Mouse (Mus musculus) left cerebral cortex, adult 2 months (tissue): ENCODE data around the gene Cdc42se2. TPM values are rescaled to one million over a fixed set of nuclear protein-coding genes. Genes with fewer than 3 reads are reported as not detected.

ENCODE experiments used
- DNase-seq, 2 experiments: peaks; one replicate each; pipeline ENCODE4 v3.0.0; 2021 to 2022; ENCODE audit warnings: low spot score in 2 of 2, mixed read lengths in 1 of 2; ENCODE audit errors: extremely low spot score in 1 of 2
- H3K27ac ChIP-seq: fragments of 200-600 bp; 2 replicates; pipeline ENCODE4 v1.8.1; 2022
- H3K4me3 ChIP-seq: fragments of 200-600 bp; 2 replicates; pipeline ENCODE4 v1.8.1; 2022
- CTCF ChIP-seq: fragments of 200-600 bp; IDR thresholded peaks from 2 replicates; pipeline ENCODE4 v1.8.1; 2022; ENCODE audit warnings: antibody characterized with exemption, mild to moderate bottlenecking, moderate library complexity
- intact Hi-C: fragments of 180-260 bp; cut with DNase I; formaldehyde crosslinking; loops from one replicate; pipeline ENCODE4 v1.15.1; 2025
- long read RNA-seq, 2 experiments: library from polyadenylated mRNA; stranded (forward); transcript quantifications; one replicate each; pipeline ENCODE4 v2.0.0; 2021; ENCODE audit warnings: borderline mapping rate in 2 of 2
- total RNA-seq, 2 experiments: library from RNA; stranded (reverse); gene quantifications; 2 replicates each; pipeline ENCODE4 v1.2.3; 2021

The Cdc42se2 gene
- total RNA-seq: 100 to 1,000 TPM; 122 to 126 TPM
- long read RNA-seq, experiment 1, transcript Cdc42se2-201 (6 exons, 3,069 nt): major isoform, 266 of 331 reads
- long read RNA-seq, experiment 1, partial matches to known transcripts: 5 of 331 reads
- long read RNA-seq, experiment 1, other reads (novel, unspliced or antisense): 60 of 331 reads
- long read RNA-seq, experiment 2, transcript Cdc42se2-201 (6 exons, 3,069 nt): major isoform, 166 of 225 reads
- long read RNA-seq, experiment 2, partial matches to known transcripts: 5 of 225 reads
- long read RNA-seq, experiment 2, other reads (novel, unspliced or antisense): 54 of 225 reads

DNA sequence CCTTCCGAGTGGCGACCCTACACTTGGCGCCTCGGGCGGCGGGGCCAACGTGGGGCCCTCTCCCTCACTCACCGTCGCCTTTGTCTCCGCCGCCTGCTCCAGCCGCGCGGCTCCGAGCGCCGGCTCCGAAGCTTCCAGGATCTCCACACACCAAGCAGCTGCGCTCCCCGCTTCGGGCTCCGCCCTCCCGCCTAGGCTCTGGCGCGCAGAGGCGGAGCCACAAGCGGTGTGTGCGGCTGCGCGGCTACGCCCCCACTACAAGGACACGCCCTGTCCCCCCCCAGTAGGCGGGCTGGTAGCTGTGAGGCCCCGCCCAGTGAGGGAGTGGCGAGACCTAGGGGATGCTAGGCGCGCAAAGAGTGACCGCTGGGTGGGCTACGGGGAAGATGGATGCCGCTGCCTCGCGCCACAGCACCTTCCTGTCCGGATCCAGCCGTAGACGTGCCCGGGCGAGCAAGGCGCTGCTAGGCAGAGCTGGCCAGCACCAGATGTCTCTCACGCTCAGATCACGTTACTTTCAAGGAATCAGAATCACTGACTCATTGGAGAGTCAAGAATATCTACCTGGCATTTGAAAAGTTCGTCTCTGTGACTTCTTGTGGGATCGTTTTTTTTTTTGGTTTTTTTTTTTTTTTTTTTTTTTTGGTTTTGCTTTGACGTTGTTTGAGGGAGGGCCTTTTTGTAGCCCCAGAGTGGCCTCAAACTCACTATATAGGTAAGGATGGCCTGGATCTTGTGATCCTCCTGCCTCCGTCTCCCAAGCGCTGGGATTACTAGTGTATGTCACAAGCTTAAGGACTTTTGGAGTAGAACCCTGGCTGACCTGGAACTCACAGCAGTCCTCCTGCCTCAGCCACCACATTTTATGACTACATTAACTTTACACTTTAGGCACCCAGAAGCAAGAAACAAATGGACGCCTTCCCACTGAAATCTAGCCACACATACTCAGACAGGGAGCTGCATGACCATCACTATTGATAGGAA, at the start of gene Cdc42se2:
TSS of gene Cdc42se2 (minus strand) at position 188 of the 987 bp plus-strand sequence.
- DNase-seq: peak; percentile 95 to 96
- intact Hi-C loops: loop anchor here (1.0 to 5.0 kb wide), 3 partner anchors 73 to 85 kb away; partner anchors contain the start of genes Hint1 and Lyrm7
- TF ChIP-seq CTCF: peak; percentile 9
- H3K4me3 ChIP-seq: peak within 1 kb of the TSS; percentile 98
- peak within 1 kb of the TSS; percentile 98 for H3K27ac ChIP-seq

DNA sequence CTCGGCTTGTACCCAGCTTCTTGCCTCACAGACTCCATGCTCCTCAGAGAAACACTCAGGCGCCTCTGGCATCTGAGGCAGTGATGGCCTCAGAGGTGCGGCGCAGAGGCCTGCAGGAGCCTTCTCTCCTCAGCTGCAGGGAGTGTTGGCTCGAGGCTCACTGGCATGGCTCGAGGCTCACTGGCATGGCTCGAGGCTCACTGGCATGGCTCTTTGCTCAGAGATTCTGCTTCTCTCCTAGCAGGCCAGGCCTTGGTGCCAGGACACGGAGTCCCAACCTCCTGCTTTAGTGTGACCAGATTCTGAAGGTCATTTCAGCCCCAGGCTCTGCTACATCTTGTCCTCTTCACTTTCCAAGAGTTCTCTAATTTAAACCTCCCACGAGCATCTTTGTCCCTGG, 48.6 kb upstream of the Cdc42se2 start:
- no peak for TF ChIP-seq CTCF
- intact Hi-C loops: no loop called here
- no peak overlapping the region for H3K4me3 ChIP-seq
- peak in 1 of 2 experiments; percentile 41 for DNase-seq
- H3K27ac ChIP-seq: no peak overlapping the region

DNA sequence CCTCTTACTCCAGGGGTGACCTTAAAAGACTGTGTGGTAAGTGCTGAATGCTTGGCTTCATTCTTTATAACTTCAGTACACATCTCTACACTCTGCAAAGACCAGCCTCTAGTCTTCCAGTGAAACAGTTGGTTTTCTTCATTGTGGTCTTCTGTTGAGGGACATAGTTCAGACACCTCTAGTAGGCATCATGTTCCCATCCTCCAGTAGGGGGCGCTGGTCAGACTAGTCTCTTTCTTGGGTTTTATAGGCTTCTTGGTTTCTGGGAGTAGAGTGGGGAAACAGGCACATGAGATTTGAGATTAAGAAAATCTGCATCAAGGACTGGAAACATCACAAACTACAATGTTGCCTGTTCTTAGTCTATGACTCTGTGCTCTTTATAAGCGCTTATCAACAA, 47.1 kb upstream of the Cdc42se2 start:
- Histone ChIP-seq H3K4me3 (no peak overlapping the region), H3K27ac (peak overlapping the region; percentile 81)
- TF ChIP-seq CTCF: peak; percentile 33
- DNase-seq: no peak
- intact Hi-C loops: loop anchor here (1.0 kb wide), 1 partner anchor 108 kb away; no protein-coding TSS in a partner anchor

DNA sequence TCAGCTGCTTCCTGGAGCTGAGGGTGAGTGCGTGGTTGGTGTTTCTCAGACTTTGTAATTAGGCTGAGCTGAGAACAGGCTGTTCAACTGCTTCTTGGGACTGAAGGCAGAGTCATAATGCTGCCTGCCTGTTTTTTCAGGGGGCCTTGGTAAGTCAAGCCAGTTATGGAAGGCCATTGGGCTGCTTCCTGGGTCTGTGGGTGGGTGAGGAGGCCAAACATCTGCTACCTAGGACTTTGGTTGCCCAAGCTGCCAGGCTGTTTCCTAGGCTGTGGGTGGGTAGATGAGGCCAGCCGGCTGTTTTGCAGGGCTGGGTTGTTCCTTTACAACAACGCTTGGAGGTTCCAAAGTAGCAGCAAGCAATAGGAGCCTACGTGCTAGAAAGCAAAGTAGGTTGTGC, 46.4 kb upstream of the Cdc42se2 start:
- H3K4me3 ChIP-seq: no peak overlapping the region
- DNase-seq: peak; percentile 60 to 80
- intact Hi-C loops: loop anchor here (1.0 to 2.0 kb wide), 3 partner anchors 29 to 108 kb away; no protein-coding TSS in a partner anchor
- peak overlapping the region; percentile 81 for H3K27ac ChIP-seq
- no peak for TF ChIP-seq CTCF

DNA sequence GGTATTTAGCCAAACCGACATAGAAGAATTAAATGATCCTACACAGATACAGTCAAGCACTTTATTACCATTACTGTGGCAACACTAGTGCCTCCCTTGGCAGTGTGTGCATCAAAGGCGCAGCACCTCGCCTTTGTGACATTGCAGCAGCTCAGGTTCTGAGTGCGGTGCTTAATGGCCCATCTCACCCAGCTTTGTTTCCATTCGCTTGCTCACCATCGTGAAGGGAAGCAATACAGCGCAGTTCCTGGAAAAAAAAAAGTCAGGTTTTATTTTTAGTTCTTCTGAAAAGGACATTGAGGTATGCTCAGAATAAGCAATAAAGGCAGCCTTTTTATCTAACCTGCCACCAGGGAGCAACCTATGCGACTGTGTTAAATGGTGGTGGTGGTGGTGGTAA, 39.3 kb upstream of the Cdc42se2 start:
- intact Hi-C loops: no loop called here
- Histone ChIP-seq H3K4me3 (no peak overlapping the region), H3K27ac (no peak overlapping the region)
- no peak for TF ChIP-seq CTCF
- no peak for DNase-seq

DNA sequence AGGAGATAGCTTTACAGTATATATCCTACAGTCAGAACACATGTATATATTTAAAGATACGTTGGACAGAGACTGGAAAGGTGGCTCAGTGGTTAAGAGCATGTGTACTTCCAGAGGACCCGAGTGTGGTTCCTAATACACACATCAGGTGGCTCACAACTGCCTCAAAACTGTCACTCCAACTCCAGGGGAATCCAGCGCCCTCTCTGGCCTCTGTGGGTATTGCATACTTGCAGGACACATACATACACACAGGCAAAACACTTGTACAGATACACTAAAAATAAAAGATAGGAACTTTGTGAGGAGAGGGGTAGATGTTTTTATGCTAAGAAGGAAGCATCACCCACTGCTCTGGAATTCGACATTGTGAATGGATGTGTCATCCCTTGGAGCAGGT, 38.3 kb upstream of the Cdc42se2 start:
- DNase-seq: no peak
- Histone ChIP-seq H3K27ac (no peak overlapping the region), H3K4me3 (no peak overlapping the region)
- peak; percentile 18 for TF ChIP-seq CTCF
- intact Hi-C loops: no loop called here

DNA sequence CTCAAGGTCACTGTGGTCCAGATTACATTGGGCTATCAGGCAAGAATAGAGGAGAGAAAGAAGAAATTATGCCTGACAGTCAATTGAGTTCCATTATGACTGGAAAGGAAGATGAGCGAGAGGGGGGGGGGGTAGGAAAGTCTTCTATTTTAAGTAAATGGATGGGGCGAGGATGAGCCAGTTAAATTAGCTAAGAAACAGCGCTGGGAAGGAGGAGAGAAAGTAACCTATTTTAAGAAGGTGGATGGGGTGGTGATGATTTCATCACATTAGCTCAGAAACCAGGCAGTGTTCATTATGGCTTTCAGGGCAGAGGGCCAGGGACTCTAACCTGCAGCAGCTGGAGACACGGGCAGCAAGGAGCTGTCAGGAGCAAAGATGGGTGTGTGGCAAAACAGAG, 36.0 kb upstream of the Cdc42se2 start:
- peak in 1 of 2 experiments; percentile 36 for DNase-seq
- no peak for TF ChIP-seq CTCF
- Histone ChIP-seq H3K4me3 (no peak overlapping the region), H3K27ac (peak overlapping the region; percentile 76)
- intact Hi-C loops: loop anchor here (2.0 kb wide), 1 partner anchor 47 kb away; no protein-coding TSS in a partner anchor

DNA sequence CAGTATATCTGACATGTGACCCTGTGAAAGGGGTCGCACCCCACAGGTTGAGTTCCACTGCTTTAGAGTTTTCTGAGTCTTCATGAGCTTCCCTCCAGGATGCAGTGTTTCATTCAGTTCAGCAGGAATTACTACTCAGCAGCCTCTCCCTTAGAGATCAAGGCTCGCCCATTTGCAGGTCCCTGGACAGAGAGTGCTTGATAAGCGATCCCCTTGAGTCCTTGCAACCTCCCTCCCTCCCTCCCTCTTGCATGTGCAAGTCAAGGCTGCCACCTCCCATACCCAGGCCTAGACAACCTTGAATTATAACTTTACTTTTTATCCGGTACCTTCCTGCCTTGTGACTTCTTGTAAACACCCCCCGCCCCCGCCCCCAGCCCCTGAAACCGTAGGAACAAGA, 32.0 kb upstream of the Cdc42se2 start:
- intact Hi-C loops: no loop called here
- TF ChIP-seq CTCF: no peak
- no peak overlapping the region for H3K4me3 ChIP-seq

DNA sequence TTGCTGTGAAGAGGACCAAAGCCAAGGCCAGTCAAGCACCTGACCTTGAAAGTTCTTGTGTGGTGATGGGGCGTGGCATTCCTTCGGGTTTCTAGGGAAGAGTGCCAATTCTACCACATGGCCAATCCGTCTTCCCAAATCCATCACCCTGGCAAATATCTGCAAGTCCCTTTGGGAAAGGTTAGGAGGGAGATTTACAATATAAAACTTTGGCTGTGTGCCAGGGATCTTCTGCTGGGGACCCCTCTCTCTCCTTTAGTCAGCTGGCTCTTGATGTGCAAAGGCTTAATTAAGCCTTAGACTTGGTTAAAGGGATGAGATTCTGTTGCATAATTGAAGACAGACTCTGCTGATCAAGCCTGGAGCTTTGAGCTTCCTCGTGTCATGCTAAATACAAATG, 30.0 kb upstream of the Cdc42se2 start:
- H3K4me3 ChIP-seq: no peak overlapping the region
- no peak for TF ChIP-seq CTCF
- intact Hi-C loops: no loop called here
- H3K27ac ChIP-seq: no peak overlapping the region
- DNase-seq: no peak

More for the DNA sequence above, 32.0 kb upstream of the Cdc42se2 start:
- DNase-seq: no peak
- H3K27ac ChIP-seq: no peak overlapping the region

DNA sequence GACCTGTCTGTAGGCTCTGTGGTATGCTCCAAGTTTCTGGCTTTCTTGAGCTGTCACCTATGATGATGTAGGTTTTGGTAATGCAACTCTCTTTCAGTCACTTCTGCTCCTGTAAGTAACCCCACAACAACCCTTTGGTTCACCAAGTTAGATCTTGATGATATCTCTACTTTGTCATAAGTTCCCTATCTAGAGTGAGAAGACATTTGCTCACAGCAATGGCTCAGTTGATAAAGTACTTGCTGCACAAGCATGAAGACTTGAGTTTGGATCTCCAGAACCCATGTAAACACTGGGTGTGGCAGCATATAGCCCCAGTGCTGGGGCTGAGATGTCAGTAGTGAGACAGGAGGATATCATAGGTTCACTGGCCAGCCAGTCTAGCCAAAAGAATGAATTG, 28.2 kb upstream of the Cdc42se2 start:
- no peak for DNase-seq
- no peak overlapping the region for H3K27ac ChIP-seq
- H3K4me3 ChIP-seq: no peak overlapping the region
- no peak for TF ChIP-seq CTCF
- intact Hi-C loops: no loop called here

DNA sequence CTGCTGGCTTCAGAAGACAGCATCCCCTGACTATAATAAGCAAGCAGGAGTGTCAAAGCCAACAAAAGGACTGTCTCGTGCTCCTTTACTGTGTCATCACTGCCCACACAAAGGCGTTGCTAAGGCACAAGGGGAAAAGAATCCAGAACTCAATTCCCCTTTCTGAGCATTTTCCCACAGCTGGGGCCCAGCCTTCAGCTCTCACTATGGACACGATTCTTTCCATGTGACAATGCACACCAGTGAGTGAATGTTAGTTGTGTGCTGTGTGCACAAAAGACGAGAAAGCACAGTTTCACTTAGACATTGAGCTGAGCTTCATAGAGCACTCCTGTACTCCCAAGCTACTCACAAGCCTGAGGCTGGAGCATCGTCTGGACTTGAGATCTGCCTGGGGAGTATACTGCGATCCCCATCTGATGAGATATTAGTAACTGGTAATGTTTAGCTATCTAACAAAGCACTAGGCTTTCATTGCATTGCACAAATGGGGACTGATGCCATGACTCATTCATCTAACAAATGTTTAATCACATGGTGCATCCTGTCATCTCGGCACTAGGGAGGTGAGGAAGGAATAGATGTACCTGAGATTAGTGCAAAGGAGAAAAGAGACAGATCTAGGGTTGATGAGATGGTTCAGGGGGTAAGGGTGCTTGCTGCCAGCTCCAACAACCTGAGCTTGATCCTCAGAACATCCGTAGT, 25.5 kb upstream of the Cdc42se2 start:
- Histone ChIP-seq H3K4me3 (no peak overlapping the region), H3K27ac (peak overlapping the region; percentile 59)
- no peak for TF ChIP-seq CTCF
- intact Hi-C loops: no loop called here
- peak; percentile 32 to 44 for DNase-seq
